Mouse (Mus musculus) thymus, adult 2 months (tissue): Measurements from ENCODE around the gene Stxbp1. TPM values are rescaled to one million over a fixed set of nuclear protein-coding genes. Genes with fewer than 3 reads are reported as not detected.

Source experiments
- DNase-seq: peaks from one replicate; pipeline ENCODE4 v3.0.0; 2021
- H3K27ac ChIP-seq: fragments of 200-500 bp; 2 replicates; pipeline ENCODE4 v1.5.1; 2012; ENCODE audit warnings: low read length, control low read depth; ENCODE audit not compliant: control insufficient read depth, insufficient read depth
- H3K27me3 ChIP-seq: fragments of 200-500 bp; 2 replicates; pipeline ENCODE4 v1.6.1; 2012; ENCODE audit warnings: mild to moderate bottlenecking, low read length, moderate library complexity, mixed read lengths; ENCODE audit not compliant: control insufficient read depth, insufficient read depth
- H3K36me3 ChIP-seq: fragments of 200-500 bp; 2 replicates; pipeline ENCODE4 v1.6.1; 2012; ENCODE audit warnings: mild to moderate bottlenecking, low read length, moderate library complexity; ENCODE audit not compliant: control insufficient read depth, insufficient read depth
- H3K4me1 ChIP-seq: fragments of 200-500 bp; replicated peaks from 2 replicates; pipeline ENCODE4 v1.6.1; 2012; ENCODE audit warnings: low read length; ENCODE audit not compliant: control insufficient read depth, insufficient read depth
- H3K4me3 ChIP-seq: fragments of 200-500 bp; 2 replicates; pipeline ENCODE4 v1.5.1; 2012; ENCODE audit warnings: mild to moderate bottlenecking, low read length, control low read depth, moderate library complexity; ENCODE audit not compliant: control insufficient read depth, insufficient read depth
- CTCF ChIP-seq: fragments of 200-500 bp; IDR thresholded peaks from 2 replicates; pipeline ENCODE4 v1.5.1; 2012; ENCODE audit warnings: mild to moderate bottlenecking, control low read depth, low read length, moderate library complexity, borderline replicate concordance; ENCODE audit not compliant: control insufficient read depth, poor library complexity, insufficient read depth; ENCODE audit errors: extremely low read depth
- POLR2A ChIP-seq: fragments of 200-500 bp; IDR thresholded peaks from 2 replicates; pipeline ENCODE4 v1.6.1; 2012; ENCODE audit warnings: mild to moderate bottlenecking, low read length, control low read depth, moderate library complexity; ENCODE audit not compliant: control insufficient read depth, poor library complexity, insufficient read depth; ENCODE audit errors: extremely low read depth
- WGBS: fragments of 180-500 bp; shearing (Covaris S2); methylation state at CpG from one replicate; pipeline ENCODE4 v1.1.7; 2018; 5-methylcytosine and 5-hydroxymethylcytosine counted together
- polyA plus RNA-seq: library from polyadenylated mRNA; depleted of rRNA; stranded (reverse); fragments of >200 nt; gene quantifications from 2 replicates; pipeline ENCODE4 v1.2.3, GENCODE M21; 2012; rRNA removed

Gene Stxbp1
- 6.6 and 8.3 TPM in 2 replicates for polyA plus RNA-seq

- peak; percentile 68 for TF ChIP-seq CTCF
- no peak for TF ChIP-seq POLR2A
- WGBS = under 1% methylated on average over 78 of the region's 78 CpGs
- Histone ChIP-seq H3K4me1 (peaks cover 8% of the 10 kb centered on the region), H3K27me3 (no peaks in the 10 kb centered on the region; the same call in 1 of the 2 replicates), H3K36me3 (no peaks in the 10 kb centered on the region), H3K4me3 (peak within 1 kb of the TSS; percentile 65), H3K27ac (no peak within 1 kb of the TSS)
- peak; percentile 87 for DNase-seq
Observed at GRCm38 (mm10) chr2:32846805-32847467, at the start of gene Stxbp1. TSS of gene Stxbp1 (minus strand) at chr2:32847245.

- H3K4me3 ChIP-seq = no peak overlapping the region
- no peaks in the 10 kb centered on the region for H3K27me3 ChIP-seq
- WGBS = 77% methylated on average over 10 of the region's 10 CpGs
- H3K27ac ChIP-seq = no peak overlapping the region
- H3K36me3 ChIP-seq = no peaks in the 10 kb centered on the region
- no peak for DNase-seq
- peaks cover 9% of the 10 kb centered on the region; the same call in 1 of the 2 replicates for H3K4me1 ChIP-seq
- TF ChIP-seq POLR2A (no peak), CTCF (no peak)
Observed at GRCm38 (mm10) chr2:32896507-32897147, 49.6 kb upstream of the Stxbp1 start.

DNA sequence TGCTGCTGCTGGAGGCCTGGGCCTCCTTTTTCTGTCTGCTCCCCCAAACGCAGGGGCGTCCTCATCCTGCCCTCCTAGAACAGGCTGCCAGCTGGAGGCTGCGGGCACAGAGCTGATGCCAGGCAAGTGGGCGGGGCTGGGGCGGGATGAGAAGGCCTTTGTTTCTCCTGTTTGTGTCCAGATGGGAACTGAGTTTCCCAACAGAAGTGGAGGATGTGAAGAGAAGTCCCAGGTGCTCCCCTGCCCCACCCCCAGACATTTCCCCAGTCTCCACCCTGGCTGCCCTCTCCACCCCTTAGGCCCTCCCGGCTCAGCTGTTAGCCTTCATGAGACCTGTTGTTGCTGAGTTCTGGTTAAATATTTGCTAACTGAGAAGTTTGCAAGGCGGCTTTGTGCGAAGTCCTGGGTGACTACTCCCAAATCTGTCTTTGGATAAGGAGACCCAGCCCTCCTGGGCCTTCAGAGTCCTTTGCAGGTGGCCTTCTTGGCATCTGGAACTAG is 48.6 kb upstream of the Stxbp1 start:
- DNase-seq = no peak
- Histone ChIP-seq H3K27ac (no peak overlapping the region; the same call in 1 of the 2 replicates), H3K36me3 (no peaks in the 10 kb centered on the region), H3K4me1 (peaks cover 10% of the 10 kb centered on the region), H3K27me3 (no peaks in the 10 kb centered on the region), H3K4me3 (no peak overlapping the region)
- 62% methylated on average over 8 of the region's 8 CpGs for WGBS
- TF ChIP-seq POLR2A = 0 out of 2 replicates have a peak, but pooled peaks have one; percentile 19
- no peak for TF ChIP-seq CTCF

DNA sequence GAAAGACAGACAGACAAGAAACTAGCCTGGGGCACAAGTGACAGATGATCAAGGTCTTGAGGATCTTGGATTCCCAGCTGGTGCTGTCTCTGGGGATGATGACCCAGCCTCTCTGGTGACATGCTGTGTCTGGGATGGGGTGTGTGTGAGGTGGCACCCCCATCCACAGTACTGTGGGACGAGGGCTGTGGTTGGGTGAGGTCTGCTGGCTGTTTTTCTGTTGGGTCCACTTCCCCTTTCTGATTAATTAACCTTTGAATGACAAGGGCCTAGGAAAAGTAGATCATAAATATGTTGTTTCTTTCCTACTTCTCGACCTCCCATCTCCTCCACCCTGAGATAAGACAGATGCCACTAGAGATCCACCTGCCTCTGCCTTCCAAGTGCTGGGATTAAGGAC is 47.1 kb upstream of the Stxbp1 start:
- no peak overlapping the region for H3K4me3 ChIP-seq
- 29% methylated on average over 2 of the region's 2 CpGs for WGBS
- no peaks in the 10 kb centered on the region for H3K36me3 ChIP-seq
- peaks cover 15% of the 10 kb centered on the region for H3K4me1 ChIP-seq
- TF ChIP-seq POLR2A (no peak), CTCF (no peak)
- DNase-seq = no peak
- H3K27me3 ChIP-seq = no peaks in the 10 kb centered on the region
- H3K27ac ChIP-seq = no peak overlapping the region

DNA sequence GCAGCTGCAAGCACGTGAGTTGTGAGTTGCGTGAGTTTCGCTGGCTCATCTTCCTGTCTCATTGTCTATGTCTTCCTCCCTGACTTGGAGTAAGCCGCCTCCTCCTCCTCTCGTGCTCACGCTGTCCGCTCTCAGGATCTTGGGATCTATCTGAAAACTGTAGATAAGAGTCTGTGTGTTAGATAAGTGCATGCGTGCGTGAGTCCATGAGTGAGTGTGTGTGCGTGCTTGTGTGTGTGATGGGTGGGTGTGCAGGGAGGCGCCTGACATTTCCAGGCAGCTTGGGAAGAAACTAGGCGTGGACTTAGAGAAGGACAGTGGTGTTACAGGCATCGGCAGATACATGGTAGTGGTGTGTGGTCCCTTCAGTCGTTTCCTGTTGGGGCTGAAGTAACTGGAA is 45.4 kb upstream of the Stxbp1 start:
- no peak for TF ChIP-seq POLR2A
- TF ChIP-seq CTCF = no peak
- no peak overlapping the region for H3K27ac ChIP-seq
- H3K36me3 ChIP-seq = no peaks in the 10 kb centered on the region
- 86% methylated on average over 14 of the region's 14 CpGs for WGBS
- no peak overlapping the region for H3K4me3 ChIP-seq
- H3K4me1 ChIP-seq = peaks cover 11% of the 10 kb centered on the region
- no peak for DNase-seq
- H3K27me3 ChIP-seq = no peaks in the 10 kb centered on the region

DNA sequence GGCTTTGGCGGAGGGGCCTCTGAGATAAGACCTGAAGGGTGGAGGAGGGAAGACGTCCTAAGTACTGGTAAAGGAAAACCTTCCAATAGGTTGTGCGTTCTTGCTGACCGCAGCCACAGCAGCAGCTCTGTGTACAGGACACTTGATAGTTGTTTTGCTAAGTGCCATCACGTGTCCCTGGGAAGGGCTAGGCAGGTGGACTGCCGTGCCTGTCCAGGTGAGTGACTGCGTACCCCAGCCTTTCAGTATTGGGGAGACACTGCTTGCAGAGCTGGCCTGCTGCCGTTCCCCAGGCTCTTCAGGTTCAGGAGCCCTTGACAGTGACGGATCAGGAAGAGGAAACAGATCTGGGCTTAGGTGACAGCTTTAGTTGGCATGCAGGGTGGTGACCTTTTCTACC is 44.2 kb upstream of the Stxbp1 start:
- Histone ChIP-seq H3K27ac (no peak overlapping the region), H3K27me3 (no peaks in the 10 kb centered on the region), H3K36me3 (no peaks in the 10 kb centered on the region), H3K4me1 (peaks cover 11% of the 10 kb centered on the region), H3K4me3 (no peak overlapping the region)
- TF ChIP-seq CTCF = no peak
- TF ChIP-seq POLR2A = no peak
- no peak for DNase-seq
- 78% methylated on average over 9 of the region's 9 CpGs for WGBS
